8 mouse cellular contexts compared by ENCODE assay signal in genomic region chr13:6059515-6060228, GRCm38 (mm10).
DNase-seq lines count a peak whose midpoint lies in the region; ATAC-seq lines count a peak whose summit lies in the region.

No protein-coding gene starts in this region.

- H3K27me3 ChIP-seq in lung, embryonic 16.5 days (ENCODE audit: control insufficient read depth, insufficient read depth, low read depth, low read length) = no peaks in the 10 kb centered on the region

- ATAC-seq in lung, embryonic 16.5 days (ENCODE audit: low read depth) = peak; percentile 95
- ATAC-seq in frontal cortex, adult (ENCODE audit: low TSS enrichment) = no peak

- 26% methylated on average over 6 of the region's 6 CpGs for WGBS in lung, embryonic 16.5 days

- H3K4me1 ChIP-seq in lung, embryonic 16.5 days (replicated peaks; ENCODE audit: control insufficient read depth, insufficient read depth, low read length) = no peaks in the 10 kb centered on the region; the same call in 1 of the 2 replicates

- no peak overlapping the region for H3K27ac ChIP-seq in lung, embryonic 16.5 days (ENCODE audit: low read length)

- H3K9ac ChIP-seq in lung, embryonic 16.5 days (ENCODE audit: low read length) = no peak overlapping the region

- H3K9me3 ChIP-seq in lung, embryonic 16.5 days (ENCODE audit: control insufficient read depth, low read length) = no peaks in the 10 kb centered on the region

- DNase-seq in urinary bladder, postnatal 25 days (ENCODE audit: low spot score) = peak; percentile 28
- no peak for DNase-seq in urinary bladder, postnatal 10 days (ENCODE audit: low spot score)
- peak; percentile 58 for DNase-seq in forelimb bud, embryonic 11.5 days (ENCODE audit: low read depth, low spot score)
- peak; percentile 36 for DNase-seq in kidney, adult 18-20 months
- peak; percentile 80 for DNase-seq in skeletal muscle tissue, adult 2 months (ENCODE audit: low read depth, low spot score)
- no peak for DNase-seq in layer of hippocampus, postnatal 14 days (ENCODE audit: low spot score in 2 of 2)

- no peak overlapping the region for H3K4me2 ChIP-seq in lung, embryonic 16.5 days (ENCODE audit: low read depth, low read length)

- H3K36me3 ChIP-seq in lung, embryonic 16.5 days (ENCODE audit: control insufficient read depth, insufficient read depth, low read length) = no peaks in the 10 kb centered on the region

- H3K4me3 ChIP-seq in lung, embryonic 16.5 days (ENCODE audit: low read length) = no peak overlapping the region

Comparison
In these comparisons a context has a peak if more than half of its experiments do, and no peak if none do; other contexts are left out.
1. DNase-seq: peak in urinary bladder, postnatal 25 days (single experiment), forelimb bud, embryonic 11.5 days (single experiment), kidney, adult 18-20 months (single experiment) and skeletal muscle tissue, adult 2 months (single experiment); none in urinary bladder, postnatal 10 days (single experiment) and layer of hippocampus, postnatal 14 days (0 of 2).